Mouse (Mus musculus) right cerebral cortex, postnatal 4 days (tissue): ENCODE data around the gene Cactin.

ENCODE experiments used
- DNase-seq: peaks from one replicate; pipeline ENCODE4 v3.0.0-alpha.2; 2022

Gene Cactin

DNA sequence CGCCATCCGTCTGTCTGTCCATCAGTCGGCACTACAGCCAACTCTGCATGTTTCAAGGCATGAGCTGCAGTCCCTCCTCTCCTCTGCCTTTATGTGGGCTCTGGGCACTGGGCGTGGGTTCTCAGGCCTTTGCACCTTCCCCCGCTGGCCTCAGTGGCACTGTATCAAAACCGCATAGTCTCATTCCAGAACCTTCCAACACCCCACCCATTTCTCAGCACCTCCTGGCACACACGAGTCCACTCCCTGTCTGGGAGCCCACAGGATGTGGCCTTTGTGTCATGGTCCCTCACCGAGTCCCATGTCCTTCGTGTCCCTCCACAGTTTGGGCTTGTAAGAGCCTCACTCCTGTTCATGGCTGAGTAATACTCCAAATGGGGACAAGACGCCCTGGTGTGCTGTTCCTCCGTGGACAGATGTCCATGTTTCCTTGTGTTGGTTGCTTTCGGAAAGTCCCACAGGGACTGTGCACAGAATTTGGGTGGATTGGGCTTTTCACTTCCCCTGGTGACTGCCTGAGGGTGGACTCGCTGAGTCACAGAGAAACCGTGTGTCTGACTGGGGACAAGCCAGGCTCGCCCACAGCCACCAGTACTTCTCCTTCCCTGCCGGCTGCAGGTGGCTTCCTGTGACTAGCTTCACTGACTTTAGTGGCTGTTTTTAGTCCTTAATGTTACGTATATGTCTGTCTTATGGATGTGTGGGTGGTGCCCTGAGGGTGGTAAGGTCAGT lies 22.4 kb upstream of the Cactin start:
- DNase-seq: no peak

GRCm38 (mm10) chr10:81299585-81300351 lies 21.1 kb upstream of the Cactin start:
- no peak for DNase-seq

GRCm38 (mm10) chr10:81300352-81300907 lies 20.5 kb upstream of the Cactin start:
- no peak for DNase-seq

DNA sequence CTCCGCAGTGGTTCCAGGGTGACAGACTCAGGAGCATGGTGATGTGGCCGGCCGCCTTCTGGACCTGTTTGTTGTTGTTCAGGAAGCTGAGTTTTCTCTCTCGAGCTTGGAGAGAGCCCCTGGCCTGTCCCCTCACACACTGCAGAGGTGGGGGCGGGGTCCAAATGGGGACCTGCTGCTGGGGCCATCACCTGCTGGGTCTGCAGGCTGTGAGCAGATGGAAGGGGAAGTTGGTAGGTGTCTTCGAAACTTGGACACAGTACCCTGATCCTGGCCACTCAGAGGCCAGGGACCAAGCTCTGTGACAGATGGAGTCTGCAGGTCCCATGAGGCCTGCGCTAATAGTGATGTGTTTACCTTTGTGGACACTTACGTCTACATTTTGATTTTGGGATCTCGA lies 19.6 kb upstream of the Cactin start:
- no peak for DNase-seq

DNA sequence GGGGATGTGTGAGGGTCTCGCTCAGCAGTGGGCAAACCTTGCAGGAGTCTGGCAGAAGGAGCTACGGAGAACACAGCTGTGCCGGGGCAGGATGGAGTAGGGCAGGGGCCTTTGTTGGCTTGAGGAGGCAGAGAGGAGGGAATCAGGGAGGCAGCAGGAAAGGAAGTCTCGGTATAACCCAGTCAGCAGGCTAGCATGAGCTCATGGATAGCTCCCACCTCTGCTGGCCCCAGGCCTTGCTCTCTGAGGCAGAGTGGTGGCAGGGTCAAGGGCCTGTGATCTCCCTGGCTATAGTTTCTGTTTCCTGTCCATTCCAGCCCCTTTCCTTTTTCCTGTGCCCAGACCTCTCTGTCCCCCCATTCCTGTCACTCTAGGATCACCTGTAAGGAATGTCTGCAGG lies 18.6 kb upstream of the Cactin start:
- no peak for DNase-seq

GRCm38 (mm10) chr10:81302781-81303218 lies 18.1 kb upstream of the Cactin start:
- no peak for DNase-seq

GRCm38 (mm10) chr10:81303258-81303657 lies 17.6 kb upstream of the Cactin start:
- no peak for DNase-seq

GRCm38 (mm10) chr10:81303761-81304160 lies 17.1 kb upstream of the Cactin start:
- no peak for DNase-seq

- DNase-seq: peak; percentile 44
Measured at GRCm38 (mm10) chr10:81304597-81305238, 16.2 kb upstream of the Cactin start.

DNA sequence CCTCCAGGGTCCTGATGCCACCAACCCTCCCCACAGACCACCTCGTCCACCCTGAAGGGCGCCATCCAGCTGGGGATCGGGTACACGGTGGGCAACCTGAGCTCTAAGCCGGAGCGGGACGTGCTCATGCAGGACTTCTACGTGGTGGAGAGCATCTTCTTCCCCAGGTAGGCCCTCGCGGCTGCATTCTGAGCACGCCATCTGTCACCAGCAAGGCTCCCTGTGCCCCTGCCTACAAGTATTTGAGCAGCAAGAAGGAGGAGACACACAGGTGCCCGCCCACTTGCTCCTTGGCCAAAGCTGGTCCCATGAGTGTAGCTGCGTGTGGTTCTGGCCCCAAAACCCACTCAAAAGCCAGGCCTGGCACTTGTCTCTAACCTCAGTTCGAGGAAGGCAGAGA lies 15.2 kb upstream of the Cactin start:
- no peak for DNase-seq

GRCm38 (mm10) chr10:81306173-81306668 lies 14.7 kb upstream of the Cactin start:
- no peak for DNase-seq

- no peak for DNase-seq
Measured at GRCm38 (mm10) chr10:81306837-81307682, 13.8 kb upstream of the Cactin start.

- DNase-seq: no peak
Measured at GRCm38 (mm10) chr10:81309571-81309970, 11.3 kb upstream of the Cactin start.

DNA sequence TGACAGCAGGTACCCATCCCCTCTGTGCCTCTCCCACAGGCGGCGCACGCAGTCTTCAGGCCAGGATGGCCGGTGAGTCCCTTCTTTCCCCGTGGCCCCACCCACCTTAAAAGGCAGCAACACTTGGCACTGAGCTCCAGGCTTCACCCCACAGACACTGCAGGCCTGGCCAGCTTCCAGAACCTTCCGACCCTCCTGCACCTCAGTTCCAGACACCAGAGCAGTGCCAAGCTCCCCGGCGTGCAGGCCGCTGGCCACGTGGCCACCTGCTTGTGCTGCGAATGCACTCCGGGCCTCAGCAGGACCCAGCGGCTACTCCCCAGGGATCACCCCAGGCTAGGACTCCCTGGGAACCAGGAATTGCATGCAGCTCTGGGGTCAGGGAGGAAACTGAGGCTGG lies 7.3 kb upstream of the Cactin start:
- no peak for DNase-seq

- no peak for DNase-seq
Measured at GRCm38 (mm10) chr10:81314201-81314600, 6.7 kb upstream of the Cactin start.

DNA sequence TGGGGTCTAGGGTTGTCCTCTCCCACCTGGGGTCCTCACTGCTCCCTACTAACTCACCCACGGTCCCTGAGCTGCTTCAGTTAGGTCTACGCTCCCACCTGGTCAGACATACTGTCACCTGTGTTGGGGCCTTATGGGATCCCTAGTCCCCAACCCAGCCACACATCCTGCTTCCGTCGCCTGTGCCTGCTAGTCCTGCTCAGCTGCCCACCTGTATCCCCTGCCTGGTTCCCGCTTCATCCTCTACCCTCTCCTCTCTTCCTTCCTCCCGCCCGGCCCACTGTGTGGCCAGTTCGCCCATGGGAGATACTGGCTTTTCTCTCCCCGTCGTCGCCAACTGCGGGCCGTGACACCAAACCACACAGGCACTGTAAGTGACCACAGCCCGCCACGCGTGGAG lies 5.3 kb upstream of the Cactin start:
- DNase-seq: no peak

GRCm38 (mm10) chr10:81316338-81317060 lies 4.4 kb upstream of the Cactin start:
- no peak for DNase-seq

DNA sequence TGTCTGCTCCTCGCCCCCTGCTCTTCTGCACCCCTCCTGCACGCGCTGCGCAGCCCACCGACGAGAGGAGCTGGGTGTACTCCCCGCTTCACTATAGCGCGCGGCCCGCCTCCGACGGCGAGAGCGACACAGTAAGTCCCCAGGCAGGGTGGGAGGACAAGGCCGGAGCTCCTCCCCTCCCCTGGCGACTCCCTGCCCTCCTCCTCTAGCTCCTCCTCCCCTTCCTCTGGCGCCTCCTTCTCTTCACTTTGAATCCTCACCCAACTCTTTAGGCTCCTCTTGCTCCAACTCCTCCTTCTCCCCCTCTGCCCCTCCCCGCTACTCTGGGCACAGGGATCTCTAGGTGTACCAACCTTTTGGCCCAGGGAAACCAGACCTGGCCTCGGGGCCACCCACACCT lies 3.6 kb upstream of the Cactin start:
- DNase-seq: no peak

- DNase-seq: peak; percentile 55
Measured at GRCm38 (mm10) chr10:81318589-81319329, 2.1 kb upstream of the Cactin start.

DNA sequence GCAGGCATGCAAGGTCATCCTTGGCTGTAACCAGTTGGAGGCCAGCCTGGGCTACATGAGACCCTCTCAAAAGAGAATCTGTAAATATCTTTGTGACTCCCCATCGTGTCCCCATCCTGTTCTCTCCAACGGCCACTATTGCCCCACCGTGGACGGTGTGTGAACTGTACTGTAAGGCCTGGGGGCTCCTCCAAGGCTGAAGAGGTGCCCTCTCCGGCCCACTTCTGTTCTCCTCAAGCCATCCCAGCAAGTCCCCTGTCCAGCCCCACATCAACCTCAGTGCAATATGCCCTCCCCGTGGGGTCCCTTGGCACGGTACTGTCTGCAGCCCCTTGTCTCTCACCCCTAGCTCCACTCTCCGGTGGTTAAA lies 1.6 kb upstream of the Cactin start:
- no peak for DNase-seq
